Mouse (Mus musculus): ENCODE data around the gene Pik3ap1.

DNA sequence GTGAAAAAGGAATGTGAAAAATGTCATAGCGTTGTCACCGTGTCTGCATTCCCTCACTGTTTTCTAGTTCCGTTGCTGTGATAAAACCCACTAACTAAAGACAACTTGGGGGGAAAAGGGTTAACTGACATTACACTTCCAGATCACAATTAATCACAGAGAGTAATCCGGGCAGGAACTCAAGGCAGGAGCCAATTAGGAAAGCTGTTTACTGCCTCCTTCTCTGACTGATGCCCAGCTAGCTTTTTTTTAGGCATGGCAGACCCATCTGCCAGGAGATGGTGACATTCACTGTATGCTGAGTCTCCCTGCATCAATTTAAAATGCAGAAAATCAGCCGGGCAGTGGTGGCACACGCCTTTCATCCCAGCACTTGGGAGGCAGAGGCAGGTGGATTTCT is 4.4 kb upstream of the Pik3ap1 start:
- no peak for TF ChIP-seq GABPA (IDR thresholded peaks at IDR 0.05; ENCODE audit: insufficient replicate concordance, low read depth, low read length)
- TF ChIP-seq JUND (conservative IDR thresholded peaks at IDR 0.05; ENCODE audit: low read depth, low read length): no peak
- TF ChIP-seq CTCF (conservative IDR thresholded peaks at IDR 0.05 in 1 of 2, IDR thresholded peaks at IDR 0.05 in 1 of 2; ENCODE audit: low read depth in 2 of 2, low read length in 2 of 2): no peak
- TF ChIP-seq POLR2A (IDR thresholded peaks at IDR 0.05; ENCODE audit: low read depth, low read length): no peak
- TF ChIP-seq SIN3A (IDR thresholded peaks at IDR 0.05; ENCODE audit: low read length): no peak
- TF ChIP-seq E2F4 (IDR thresholded peaks at IDR 0.05; ENCODE audit: insufficient replicate concordance, low read depth, low read length): no peak
- no peak for TF ChIP-seq CHD2 (IDR thresholded peaks at IDR 0.05; ENCODE audit: low read length)
- no peak for TF ChIP-seq ZNF384 (IDR thresholded peaks at IDR 0.05; ENCODE audit: low read depth, low read length)
- no peak for TF ChIP-seq ZKSCAN1 (IDR thresholded peaks at IDR 0.05; ENCODE audit: borderline replicate concordance, low read depth, low read length)

Measured in CH12.LX (cell line).